Mouse (Mus musculus) ES-Bruce4 (cell line): ENCODE measurements around the gene Plekhg6. TPM values are rescaled to one million over a fixed set of nuclear protein-coding genes. Genes with fewer than 3 reads are reported as not detected.

Experiments
- H3K27ac ChIP-seq: 2 replicates; pipeline ENCODE4 v1.5.1; 2012; ENCODE audit warnings: low read length, inconsistent platforms; ENCODE audit not compliant: insufficient read depth
- H3K27me3 ChIP-seq: 2 replicates; pipeline ENCODE4 v1.6.1; 2012; ENCODE audit warnings: mild to moderate bottlenecking, low read length, inconsistent platforms; ENCODE audit not compliant: control insufficient read depth, poor library complexity, insufficient read depth, severe bottlenecking
- H3K36me3 ChIP-seq: 2 replicates; pipeline ENCODE4 v1.6.1; 2012; ENCODE audit warnings: inconsistent platforms, mild to moderate bottlenecking, low read length, moderate library complexity; ENCODE audit not compliant: control insufficient read depth, poor library complexity, insufficient read depth, severe bottlenecking
- H3K4me1 ChIP-seq: one replicate; pipeline ENCODE4 v1.8.1; 2011; ENCODE audit warnings: low read length; ENCODE audit not compliant: control insufficient read depth, insufficient read depth
- H3K4me3 ChIP-seq: 2 replicates; pipeline ENCODE4 v1.5.1; 2011; ENCODE audit warnings: low read depth, mild to moderate bottlenecking, low read length
- H3K9ac ChIP-seq: 2 replicates; pipeline ENCODE4 v1.6.1; 2012; ENCODE audit warnings: low read depth, mild to moderate bottlenecking, inconsistent platforms; ENCODE audit not compliant: poor library complexity, severe bottlenecking
- H3K9me3 ChIP-seq: replicated peaks from 2 replicates; pipeline ENCODE4 v1.6.1; 2012; ENCODE audit warnings: mild to moderate bottlenecking, low read length, inconsistent platforms; ENCODE audit not compliant: control insufficient read depth, poor library complexity, insufficient read depth, severe bottlenecking
- CTCF ChIP-seq: IDR thresholded peaks from one replicate; pipeline ENCODE4 v1.8.1; 2011; ENCODE audit warnings: low read depth, low read length
- EP300 ChIP-seq: IDR thresholded peaks from 2 replicates; pipeline ENCODE4 v1.6.1; 2011; ENCODE audit warnings: low read depth, low read length; ENCODE audit not compliant: insufficient read depth
- POLR2A ChIP-seq: IDR thresholded peaks from one replicate; pipeline ENCODE4 v1.8.1; 2011; ENCODE audit warnings: low read length; ENCODE audit not compliant: insufficient read depth
- polyA plus RNA-seq: library from polyadenylated mRNA; stranded (reverse); fragments of >200 nt; gene quantifications from 2 replicates; pipeline ENCODE4 v1.2.4, GENCODE M21; 2011; ENCODE audit warnings: low read depth; ENCODE audit not compliant: missing spikeins, insufficient read depth, insufficient read length

Plekhg6 gene
- polyA plus RNA-seq, 1 experiment, result 2.5 TPM

DNA sequence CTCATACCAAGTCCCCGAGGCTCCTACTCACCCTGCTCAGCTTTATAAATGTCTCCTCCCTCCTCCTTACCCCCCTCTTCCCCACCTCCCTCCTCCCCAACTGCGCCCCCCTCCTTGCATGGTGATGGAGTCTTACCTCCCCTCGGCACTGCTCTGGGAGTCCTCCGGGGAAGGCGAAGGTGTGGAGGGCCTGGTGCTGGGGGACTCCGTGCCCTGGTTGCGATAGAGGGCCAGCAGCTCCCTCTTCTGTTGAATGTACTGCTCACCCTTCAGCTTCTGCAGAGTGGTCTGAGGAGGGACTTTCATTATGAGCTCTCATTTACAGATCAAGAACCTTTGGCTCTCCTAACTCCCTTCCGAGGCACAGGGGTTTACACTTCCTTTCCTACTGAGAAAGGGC is 16.1 kb downstream of the Plekhg6 start:
- Histone ChIP-seq H3K9ac (no peak overlapping the region), H3K4me1 (peaks cover 18% of the 10 kb centered on the region), H3K27me3 (no peaks in the 10 kb centered on the region), H3K27ac (no peak overlapping the region), H3K36me3 (no peaks in the 10 kb centered on the region), H3K9me3 (no peaks in the 10 kb centered on the region), H3K4me3 (peak overlapping the region; percentile 6; the same call in 1 of the 2 replicates)
- TF ChIP-seq CTCF (peak; percentile 43), POLR2A (no peak), EP300 (no peak)

DNA sequence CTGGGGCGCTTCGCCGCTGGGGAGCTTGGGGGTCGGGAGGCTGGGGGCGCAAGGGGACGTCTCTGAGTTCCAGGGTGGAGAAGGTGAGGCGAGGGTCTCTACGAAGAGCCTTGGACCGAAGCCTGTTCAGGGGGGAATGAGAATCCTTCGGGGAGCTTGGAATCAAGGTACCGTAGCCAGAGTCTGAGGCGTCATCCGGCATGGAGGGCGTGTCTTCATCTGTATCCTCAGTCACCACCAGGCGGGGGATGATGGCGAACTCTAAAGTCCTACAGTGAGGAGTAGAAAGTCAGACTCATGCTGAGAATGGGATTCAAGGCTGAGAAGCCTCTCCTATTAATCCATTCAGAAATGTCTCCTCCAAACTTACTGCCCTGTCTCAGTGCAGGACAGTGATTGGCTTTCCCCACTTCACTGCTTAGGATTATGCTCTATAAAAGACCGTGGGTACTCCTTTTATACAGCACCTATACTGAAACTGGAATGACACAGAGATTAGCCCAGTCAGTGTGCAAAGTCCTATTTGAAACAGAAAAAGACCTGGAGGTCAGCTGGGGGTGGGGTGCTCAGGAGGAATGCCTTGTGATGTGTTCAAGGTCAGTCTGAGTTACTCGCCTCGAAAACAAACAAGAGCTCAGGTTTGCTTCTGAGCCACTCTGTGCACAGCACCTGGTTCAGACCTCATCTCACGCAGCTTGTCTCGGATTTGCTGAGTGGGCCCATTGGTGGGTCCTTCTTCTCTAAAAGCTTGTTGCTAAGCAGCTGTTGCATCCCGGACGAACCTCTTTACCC is 16.9 kb downstream of the Plekhg6 start:
- Histone ChIP-seq H3K27ac (no peak overlapping the region), H3K9ac (0 out of 2 replicates have a peak overlapping the region, but pooled peaks have one; percentile 14), H3K9me3 (no peaks in the 10 kb centered on the region), H3K36me3 (no peaks in the 10 kb centered on the region), H3K27me3 (no peaks in the 10 kb centered on the region), H3K4me1 (peaks cover 14% of the 10 kb centered on the region), H3K4me3 (0 out of 2 replicates have a peak overlapping the region, but pooled peaks have one; percentile 9)
- peak; percentile 54; the same call in 1 of the 2 replicates for TF ChIP-seq EP300
- TF ChIP-seq POLR2A, result no peak

DNA sequence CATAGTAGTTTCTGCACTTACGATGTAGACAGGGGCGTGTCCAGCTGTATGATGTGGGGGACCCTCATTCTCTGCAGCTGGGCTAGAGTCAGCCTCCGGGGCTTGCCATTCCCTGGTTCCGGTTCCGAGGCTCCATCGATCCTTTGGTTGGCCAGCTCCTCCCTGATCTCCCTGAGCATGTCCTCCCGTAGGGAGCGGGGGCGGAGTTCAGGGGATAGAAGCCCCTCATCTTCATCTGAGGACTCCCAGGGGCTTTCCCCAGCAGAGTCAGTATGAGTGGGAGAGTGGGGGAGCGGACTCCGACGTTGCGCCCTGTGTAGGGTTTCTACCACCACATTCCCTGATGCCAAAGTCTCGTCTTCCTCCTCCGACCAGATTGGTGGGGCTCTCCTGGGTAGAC is 17.6 kb downstream of the Plekhg6 start:
- H3K27me3 ChIP-seq, result no peaks in the 10 kb centered on the region
- no peak overlapping the region for H3K27ac ChIP-seq
- 0 out of 2 replicates have a peak overlapping the region, but pooled peaks have one; percentile 14 for H3K9ac ChIP-seq
- no peak overlapping the region for H3K4me3 ChIP-seq
- TF ChIP-seq CTCF (no peak), POLR2A (no peak), EP300 (no peak)
- no peaks in the 10 kb centered on the region for H3K9me3 ChIP-seq
- peaks cover 14% of the 10 kb centered on the region for H3K4me1 ChIP-seq
- H3K36me3 ChIP-seq, result no peaks in the 10 kb centered on the region

DNA sequence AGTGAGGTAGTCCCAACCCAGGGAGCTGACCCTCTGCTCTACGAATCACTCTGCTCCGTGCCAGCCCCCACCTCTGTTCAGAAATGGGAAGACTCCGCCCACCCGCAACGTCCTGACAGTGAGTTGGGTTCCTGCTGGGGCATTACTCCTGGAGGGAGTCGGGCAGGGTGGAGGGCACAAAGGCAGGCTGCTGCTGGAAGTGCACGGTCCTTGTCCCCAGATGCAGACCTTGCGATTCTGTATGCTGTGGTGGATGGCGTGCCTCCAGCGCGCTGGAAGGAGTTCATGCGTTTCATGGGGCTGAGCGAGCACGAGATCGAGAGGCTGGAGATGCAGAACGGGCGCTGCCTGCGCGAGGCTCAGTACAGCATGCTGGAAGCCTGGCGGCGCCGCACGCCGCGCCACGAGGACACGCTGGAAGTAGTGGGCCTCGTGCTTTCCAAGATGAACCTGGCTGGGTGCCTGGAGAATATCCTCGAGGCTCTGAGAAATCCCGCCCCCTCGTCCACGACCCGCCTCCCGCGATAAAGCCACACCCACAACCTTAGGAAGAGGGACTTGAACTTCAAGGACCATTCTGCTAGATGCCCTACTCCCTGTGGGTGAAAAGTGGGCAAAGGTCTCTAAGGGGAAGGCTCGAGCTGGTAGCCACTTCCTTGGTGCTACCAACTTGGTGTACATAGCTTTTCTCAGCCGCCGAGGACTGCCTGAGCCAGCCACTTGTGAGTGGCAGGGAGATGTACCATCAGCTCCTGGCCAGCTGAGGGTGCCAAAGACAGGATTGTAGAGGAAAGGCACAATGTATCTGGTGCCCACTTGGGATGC is 18.9 kb downstream of the Plekhg6 start:
- H3K9me3 ChIP-seq, result no peaks in the 10 kb centered on the region
- no peaks in the 10 kb centered on the region for H3K36me3 ChIP-seq
- H3K27me3 ChIP-seq, result no peaks in the 10 kb centered on the region
- no peak overlapping the region for H3K27ac ChIP-seq
- H3K4me3 ChIP-seq, result peak overlapping the region; percentile 10
- H3K9ac ChIP-seq, result no peak overlapping the region
- peaks cover 16% of the 10 kb centered on the region for H3K4me1 ChIP-seq
- TF ChIP-seq CTCF (peak; percentile 69), EP300 (no peak)

DNA sequence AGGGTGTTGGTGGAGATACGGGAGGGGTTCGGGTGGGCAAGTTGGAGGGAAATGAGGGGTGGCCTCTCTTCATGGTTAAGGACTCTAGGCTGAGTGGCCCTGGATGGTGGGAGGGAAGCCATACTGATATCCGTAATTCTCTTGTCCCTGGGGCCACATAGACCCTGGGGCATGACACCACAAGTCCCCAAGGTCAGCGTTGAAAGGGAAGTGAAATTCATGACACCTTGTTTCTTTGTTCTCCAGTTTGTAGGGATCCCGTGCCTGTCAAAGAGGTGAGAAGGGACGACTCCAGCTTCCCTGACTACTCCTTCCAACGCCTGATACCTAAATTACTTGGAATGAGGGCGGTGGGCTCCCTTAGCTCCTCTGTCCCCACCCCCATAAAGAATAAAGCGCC is 19.7 kb downstream of the Plekhg6 start:
- TF ChIP-seq EP300, result 0 out of 2 replicates have a peak, but pooled peaks have one; percentile 12
- no peak for TF ChIP-seq CTCF
- H3K36me3 ChIP-seq, result no peaks in the 10 kb centered on the region
- H3K9me3 ChIP-seq, result no peaks in the 10 kb centered on the region
- H3K4me3 ChIP-seq, result no peak overlapping the region
- H3K27me3 ChIP-seq, result no peaks in the 10 kb centered on the region
- H3K4me1 ChIP-seq, result peaks cover 17% of the 10 kb centered on the region
- no peak overlapping the region for H3K9ac ChIP-seq
- H3K27ac ChIP-seq, result no peak overlapping the region

DNA sequence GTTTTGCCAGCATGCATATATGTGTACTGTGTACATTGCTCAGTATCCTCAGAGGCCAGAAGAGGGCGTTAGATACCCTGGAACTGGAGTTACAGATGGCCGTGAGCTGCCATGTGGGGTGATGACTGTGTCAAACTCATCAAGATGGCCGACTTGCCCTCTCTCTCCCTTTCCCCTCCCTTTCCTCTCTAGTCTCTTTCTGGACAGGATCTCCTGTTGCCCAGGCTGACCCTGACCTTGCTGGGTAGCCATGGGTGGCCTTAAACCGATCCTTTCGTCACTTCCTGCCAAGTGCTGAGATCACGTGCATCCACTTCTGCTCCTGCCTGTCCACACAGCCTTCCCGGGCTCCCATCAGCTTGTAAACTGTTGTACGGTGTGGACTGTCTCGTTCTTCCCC is 20.6 kb downstream of the Plekhg6 start:
- H3K4me3 ChIP-seq, result no peak overlapping the region
- no peaks in the 10 kb centered on the region for H3K27me3 ChIP-seq
- TF ChIP-seq EP300 (no peak), POLR2A (no peak), CTCF (peak; percentile 63)
- no peaks in the 10 kb centered on the region for H3K36me3 ChIP-seq
- H3K4me1 ChIP-seq, result peaks cover 19% of the 10 kb centered on the region
- no peak overlapping the region for H3K27ac ChIP-seq
- H3K9me3 ChIP-seq, result no peaks in the 10 kb centered on the region
- no peak overlapping the region for H3K9ac ChIP-seq
